Mouse (Mus musculus): Measurements from ENCODE around the gene Atad5.
"Not testable (repeated sequence)": the region's sequence is repeated elsewhere in the genome, so short reads cannot be mapped to it uniquely, and the experiment has no call there.

Gene Atad5

GRCm38 (mm10) chr11:80148974-80149373 lies 59.8 kb downstream of the Atad5 start:
- DNase-seq (ENCODE audit: low read depth, low spot score) = not testable (repeated sequence)

- DNase-seq (ENCODE audit: low read depth, low spot score) = no peak
Measured at GRCm38 (mm10) chr11:80149412-80150023, 60.3 kb downstream of the Atad5 start.

- no peak for DNase-seq (ENCODE audit: low read depth, low spot score)
Measured at GRCm38 (mm10) chr11:80150566-80150965, 61.4 kb downstream of the Atad5 start.

- no peak for DNase-seq (ENCODE audit: low read depth, low spot score)
Measured at GRCm38 (mm10) chr11:80151541-80151940, 62.3 kb downstream of the Atad5 start.

- DNase-seq (ENCODE audit: low read depth, low spot score) = no peak
Measured at GRCm38 (mm10) chr11:80152376-80152775, 63.2 kb downstream of the Atad5 start.

GRCm38 (mm10) chr11:80153857-80154495 lies 64.8 kb downstream of the Atad5 start, which contains the start of gene Adap2:
Gene Adap2, plus strand, starts transcription at chr11:80154105.
- no peak for DNase-seq (ENCODE audit: low read depth, low spot score)

GRCm38 (mm10) chr11:80154501-80154900 lies 65.3 kb downstream of the Atad5 start:
- DNase-seq (ENCODE audit: low read depth, low spot score) = no peak

- no peak for DNase-seq (ENCODE audit: low read depth, low spot score)
Measured at GRCm38 (mm10) chr11:80155541-80155940, 66.3 kb downstream of the Atad5 start.

GRCm38 (mm10) chr11:80155961-80156360 lies 66.8 kb downstream of the Atad5 start:
- no peak for DNase-seq (ENCODE audit: low read depth, low spot score)

GRCm38 (mm10) chr11:80156841-80157240 lies 67.6 kb downstream of the Atad5 start:
- DNase-seq (ENCODE audit: low read depth, low spot score) = no peak

- no peak for DNase-seq (ENCODE audit: low read depth, low spot score)
Measured at GRCm38 (mm10) chr11:80159018-80159417, 69.8 kb downstream of the Atad5 start.

- DNase-seq (ENCODE audit: low read depth, low spot score) = no peak
Measured at GRCm38 (mm10) chr11:80161041-80161440, 71.8 kb downstream of the Atad5 start.

- DNase-seq (ENCODE audit: low read depth, low spot score) = no peak
Measured at GRCm38 (mm10) chr11:80163362-80164116, 74.3 kb downstream of the Atad5 start.

- no peak for DNase-seq (ENCODE audit: low read depth, low spot score)
Measured at GRCm38 (mm10) chr11:80164224-80164623, 75.0 kb downstream of the Atad5 start.

- DNase-seq (ENCODE audit: low read depth, low spot score) = no peak
Measured at GRCm38 (mm10) chr11:80168121-80168520, 78.9 kb downstream of the Atad5 start.

- DNase-seq (ENCODE audit: low read depth, low spot score) = no peak
Measured at GRCm38 (mm10) chr11:80168611-80169249, 79.5 kb downstream of the Atad5 start.

GRCm38 (mm10) chr11:80169629-80170028 lies 80.4 kb downstream of the Atad5 start:
- no peak for DNase-seq (ENCODE audit: low read depth, low spot score)

- no peak for DNase-seq (ENCODE audit: low read depth, low spot score)
Measured at GRCm38 (mm10) chr11:80170351-80170750, 81.2 kb downstream of the Atad5 start.

GRCm38 (mm10) chr11:80171884-80172283 lies 82.7 kb downstream of the Atad5 start:
- no peak for DNase-seq (ENCODE audit: low read depth, low spot score)

GRCm38 (mm10) chr11:80173963-80174670 lies 84.9 kb downstream of the Atad5 start:
- DNase-seq (ENCODE audit: low read depth, low spot score) = no peak
